Mouse (Mus musculus) hindlimb bud, embryonic 11.5 days (tissue): Measurements from ENCODE around the gene P4hb.
"Not testable (repeated sequence)": the region's sequence is repeated elsewhere in the genome, so short reads cannot be mapped to it uniquely, and the experiment has no call there.

Experiments
- DNase-seq: peaks from one replicate; pipeline ENCODE4 v3.0.0-alpha.2; 2012; ENCODE audit warnings: low read depth, low spot score; ENCODE audit errors: extremely low spot score

The P4hb gene

DNA sequence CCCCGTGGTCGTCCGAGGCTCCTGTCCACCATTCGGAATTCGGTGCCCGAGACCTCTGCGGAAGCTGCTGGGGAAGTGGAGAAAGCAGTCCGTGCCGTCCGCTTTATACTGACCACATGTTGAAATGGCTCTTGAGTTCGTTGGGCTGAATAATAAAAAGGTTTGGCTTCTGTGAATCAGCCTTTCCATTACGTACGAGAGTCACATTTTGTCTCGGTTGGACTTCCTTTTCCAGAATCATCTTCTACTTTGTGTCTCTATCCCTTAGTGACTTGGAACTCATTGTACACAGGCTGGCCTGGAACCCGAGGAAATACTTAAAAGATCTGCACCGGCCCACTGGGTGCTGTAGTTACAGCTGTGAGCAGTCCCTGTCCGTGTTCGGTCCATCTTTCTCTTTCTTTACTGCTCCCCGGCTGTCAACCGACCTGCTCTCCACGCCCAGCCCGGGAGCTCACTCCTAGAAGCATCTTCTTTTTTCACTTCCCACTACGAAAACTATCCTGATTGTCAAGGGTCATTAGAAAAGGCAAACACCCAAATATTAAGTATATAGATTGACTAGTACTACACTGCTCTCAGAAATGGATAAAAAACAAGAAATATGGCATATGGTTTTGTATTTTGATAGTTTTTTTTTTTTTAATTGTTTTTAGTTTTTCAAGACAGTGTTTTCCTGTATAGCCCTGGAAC, 678 bp upstream of the P4hb start:
- no peak for DNase-seq

DNA sequence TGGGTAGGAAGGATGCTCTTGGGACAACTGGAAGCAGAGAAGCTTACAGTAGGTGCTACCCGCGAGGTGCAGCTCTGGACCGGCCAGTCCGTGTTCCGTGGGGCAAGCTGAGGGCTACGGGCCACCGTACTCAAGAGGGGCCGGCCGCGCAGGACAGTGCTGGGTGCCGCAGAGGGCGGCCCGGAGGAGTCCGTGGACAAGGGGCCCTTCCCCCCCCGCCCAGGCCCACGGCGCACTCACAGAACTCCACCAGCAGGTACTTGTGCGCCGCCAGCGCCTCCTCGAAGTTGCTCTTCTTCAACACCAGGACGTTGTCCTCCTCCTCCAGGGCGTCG, 669 bp downstream of the P4hb start:
- no peak for DNase-seq

DNA sequence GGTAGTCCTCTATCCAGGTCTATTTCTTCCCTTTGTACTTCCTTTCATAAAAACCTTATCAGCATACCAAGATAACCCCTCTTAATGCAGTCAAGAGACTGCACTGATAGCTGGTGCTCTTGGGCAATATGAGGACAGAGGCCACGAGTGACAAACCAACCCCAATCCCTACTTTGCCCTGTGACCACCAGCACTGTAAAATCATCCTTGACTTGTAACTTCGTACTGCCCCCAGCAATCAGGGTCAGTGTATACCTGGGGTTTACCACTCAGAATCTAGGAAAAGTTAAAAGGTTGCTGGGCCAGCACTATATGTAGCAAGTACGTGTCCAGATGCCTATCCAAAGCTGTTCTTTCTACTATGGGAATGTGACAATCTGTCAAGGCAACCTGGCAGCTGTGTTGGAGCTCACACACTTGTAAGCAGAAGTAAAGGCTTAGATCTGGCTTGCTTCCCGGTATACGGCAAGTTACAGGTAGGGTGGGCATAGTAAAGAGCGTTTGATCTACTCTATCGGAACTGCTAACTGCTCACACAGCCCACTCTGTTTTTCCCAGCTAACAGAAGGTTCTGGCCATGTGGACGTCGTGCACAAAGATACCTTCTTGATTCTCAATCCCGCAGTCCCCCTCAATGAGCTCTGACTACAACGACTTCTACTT, 1.2 kb downstream of the P4hb start:
- DNase-seq = no peak

DNA sequence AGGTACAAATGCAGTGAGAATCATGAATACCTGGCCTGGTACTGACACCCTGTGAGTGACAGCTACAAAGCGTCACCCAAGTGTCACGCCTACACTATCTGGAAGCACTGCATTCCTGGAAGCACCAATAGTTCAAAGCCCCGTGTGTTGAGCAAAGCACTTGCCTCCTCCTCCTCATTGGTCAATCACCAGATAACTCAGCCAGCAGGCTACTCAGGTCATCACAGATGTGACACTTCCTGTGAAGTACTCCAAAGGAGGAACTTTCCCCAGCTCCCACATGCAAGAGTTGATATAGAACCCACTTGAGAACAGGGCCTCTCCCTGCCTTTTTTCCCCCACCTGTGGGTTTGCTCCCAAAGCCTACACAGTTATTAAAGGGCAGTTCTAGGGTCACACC, 1.9 kb downstream of the P4hb start:
- DNase-seq = no peak

DNA sequence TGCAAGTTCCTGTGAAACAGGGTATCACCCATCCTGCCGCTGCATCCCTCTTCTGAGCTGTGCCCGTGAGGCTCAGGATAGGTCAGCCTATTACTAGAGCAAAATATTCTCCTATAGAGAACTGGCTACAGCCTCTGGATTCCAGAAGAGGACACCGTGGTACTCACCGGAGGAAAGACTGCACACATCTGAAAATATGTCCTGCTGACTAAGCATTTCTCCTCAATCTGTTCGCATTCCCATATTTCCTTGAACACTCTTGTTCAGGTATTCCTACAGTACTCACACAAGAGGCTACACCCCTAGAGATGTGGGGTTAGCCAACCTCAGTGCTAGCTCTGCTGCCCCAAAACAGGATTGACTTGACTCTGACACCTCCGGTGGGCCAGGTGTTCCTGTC, 4.7 kb downstream of the P4hb start:
- no peak for DNase-seq

DNA sequence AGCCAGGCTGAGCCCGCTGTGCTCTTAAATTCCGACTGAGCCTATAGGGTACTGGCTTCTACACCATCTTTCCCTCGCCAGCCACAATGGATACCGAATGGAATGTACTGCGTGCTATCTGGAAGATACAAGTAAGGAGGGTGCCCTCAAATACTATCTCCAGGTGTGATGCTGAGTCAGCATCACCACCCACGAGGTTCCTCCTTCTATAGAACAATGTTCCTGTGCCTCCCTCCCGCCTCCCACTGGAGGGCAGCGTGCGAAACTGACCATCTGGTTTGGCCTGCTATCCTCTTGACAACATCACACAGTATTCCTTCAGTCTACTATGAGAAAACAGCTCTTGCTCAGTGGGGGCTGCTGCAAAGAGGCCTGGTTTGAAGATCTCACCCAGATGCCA, 7.9 kb downstream of the P4hb start:
- no peak for DNase-seq

DNA sequence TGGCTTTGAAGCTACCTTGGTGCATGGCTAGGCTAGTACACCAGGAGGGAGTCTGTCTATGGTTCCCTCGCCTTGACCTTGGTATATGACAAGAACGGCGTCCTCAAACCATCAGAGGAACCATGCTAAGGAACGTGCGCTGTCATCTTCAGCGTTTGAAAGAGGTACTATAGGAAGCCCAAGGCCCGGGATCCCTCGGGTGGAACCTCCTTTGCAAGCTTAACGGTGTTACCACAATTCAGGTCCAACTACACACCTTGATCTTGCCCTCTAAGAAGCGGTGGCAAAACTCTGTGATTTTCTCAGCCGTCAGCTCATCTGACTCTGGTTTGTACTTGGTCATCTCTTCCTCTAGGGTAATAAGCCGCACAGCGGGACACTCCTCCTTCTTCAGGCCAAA, 10.1 kb downstream of the P4hb start:
- no peak for DNase-seq

DNA sequence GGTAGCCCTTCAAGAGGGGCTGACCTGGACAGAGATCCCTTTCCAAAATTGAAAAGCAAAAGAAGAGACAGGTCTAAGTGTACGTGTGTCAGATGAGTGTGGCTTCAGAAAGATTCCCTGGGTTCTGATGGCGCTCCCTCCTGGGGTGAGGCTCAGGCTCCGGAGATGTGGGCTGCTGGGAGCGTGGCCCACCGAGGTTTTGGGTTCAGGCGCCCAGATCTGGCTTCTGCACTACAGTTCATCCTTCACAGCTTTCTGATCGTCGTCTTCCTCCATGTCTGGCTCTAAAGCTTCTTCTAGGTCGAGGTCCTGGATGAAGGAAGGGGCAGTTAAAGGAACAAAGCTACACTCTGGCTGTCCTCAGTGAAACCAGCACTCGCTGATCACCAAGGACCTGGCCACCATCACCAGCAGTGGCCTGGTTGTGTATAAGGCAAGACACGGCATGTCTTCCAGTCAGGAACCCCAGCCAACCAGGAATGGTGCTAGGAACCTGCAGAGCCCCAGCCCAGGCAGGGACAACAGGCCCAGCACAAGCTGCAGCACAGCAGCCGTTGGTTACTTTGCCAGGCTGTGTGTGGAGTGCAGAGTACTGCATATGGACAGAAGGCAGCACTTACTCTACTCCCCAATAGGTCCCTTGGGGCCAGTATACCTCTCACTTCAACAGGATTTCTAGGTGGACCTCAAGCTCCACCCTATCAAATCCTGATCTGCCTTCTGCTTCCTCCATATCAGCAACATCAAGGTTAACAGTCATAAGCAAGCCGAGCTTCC, 11.9 kb downstream of the P4hb start:
- no peak for DNase-seq

DNA sequence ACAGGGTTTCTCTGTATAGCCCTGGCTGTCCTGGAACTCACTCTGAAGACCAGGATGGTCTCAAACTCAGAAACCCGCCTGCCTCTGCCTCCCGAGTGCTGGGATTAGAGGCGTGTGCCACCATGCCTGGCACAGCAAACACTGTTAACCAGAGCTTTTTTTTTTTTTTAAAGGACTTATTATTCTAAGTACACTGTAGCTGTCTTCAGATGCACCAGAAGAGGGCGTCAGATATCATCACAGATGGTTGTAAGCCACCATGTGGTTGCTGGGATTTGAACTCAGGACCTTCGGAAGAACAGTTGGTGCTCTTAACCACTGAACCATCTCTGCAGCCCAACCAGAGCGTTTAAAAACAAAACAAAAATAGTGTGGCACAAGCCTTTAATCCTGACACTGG, 14.2 kb downstream of the P4hb start:
- DNase-seq = not testable (repeated sequence)

DNA sequence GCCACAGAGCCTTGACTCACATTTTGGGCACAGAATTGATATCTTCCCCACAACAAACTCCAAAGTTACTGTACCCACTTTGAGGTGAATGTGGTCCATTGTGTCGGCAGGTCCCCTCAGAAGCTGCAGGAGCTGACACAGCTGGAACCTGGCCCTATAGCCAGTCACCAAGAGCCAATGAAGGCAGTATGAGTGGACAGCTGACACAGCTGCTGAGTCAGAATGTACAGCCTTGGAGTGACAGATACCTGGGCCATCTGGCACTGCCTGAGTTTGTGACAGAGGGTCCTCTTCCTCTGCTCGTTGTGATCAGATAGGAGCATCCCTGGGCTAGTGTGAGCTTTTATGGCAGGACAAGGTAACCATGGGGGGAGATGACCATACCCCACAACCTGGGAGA, 17.8 kb downstream of the P4hb start:
- DNase-seq = no peak

DNA sequence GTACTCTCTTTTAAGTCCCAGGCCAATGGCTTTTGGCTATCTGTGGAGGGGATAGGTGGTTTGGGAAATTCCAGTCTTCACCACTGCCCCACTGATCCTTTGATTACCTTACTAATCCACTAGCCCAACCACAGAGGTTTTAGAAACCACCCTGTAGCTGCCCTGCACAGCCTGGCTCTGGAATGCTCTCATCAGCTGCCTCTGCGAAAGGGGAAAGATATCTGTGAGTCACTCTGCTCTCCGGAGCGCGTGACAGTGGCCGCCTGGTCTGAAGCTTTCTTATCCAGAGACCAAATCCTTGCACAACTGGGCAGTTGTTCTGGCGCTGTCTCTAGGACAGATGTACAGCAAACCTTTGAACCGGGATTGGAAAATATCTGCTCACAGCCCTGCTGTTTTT, 18.2 kb downstream of the P4hb start:
- no peak for DNase-seq

DNA sequence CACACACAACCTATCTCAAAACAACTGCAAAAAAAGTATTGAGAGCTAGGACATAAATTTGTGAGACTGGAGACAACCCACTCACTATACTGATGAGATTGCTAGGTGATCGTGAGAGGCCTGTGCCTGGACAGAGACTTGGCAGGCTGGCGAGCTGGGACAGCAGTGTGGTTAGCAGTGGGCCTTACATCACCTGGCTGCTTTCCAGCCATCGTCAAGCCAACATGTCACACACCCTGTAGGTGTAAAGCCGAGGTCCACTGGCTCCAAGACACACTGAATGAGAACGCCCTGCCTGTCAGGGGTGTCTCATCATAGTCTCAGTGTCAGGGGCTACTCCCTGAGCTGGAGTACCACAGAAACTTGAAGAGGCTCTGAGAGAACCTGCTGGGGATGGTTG, 20.3 kb downstream of the P4hb start:
- DNase-seq = no peak

DNA sequence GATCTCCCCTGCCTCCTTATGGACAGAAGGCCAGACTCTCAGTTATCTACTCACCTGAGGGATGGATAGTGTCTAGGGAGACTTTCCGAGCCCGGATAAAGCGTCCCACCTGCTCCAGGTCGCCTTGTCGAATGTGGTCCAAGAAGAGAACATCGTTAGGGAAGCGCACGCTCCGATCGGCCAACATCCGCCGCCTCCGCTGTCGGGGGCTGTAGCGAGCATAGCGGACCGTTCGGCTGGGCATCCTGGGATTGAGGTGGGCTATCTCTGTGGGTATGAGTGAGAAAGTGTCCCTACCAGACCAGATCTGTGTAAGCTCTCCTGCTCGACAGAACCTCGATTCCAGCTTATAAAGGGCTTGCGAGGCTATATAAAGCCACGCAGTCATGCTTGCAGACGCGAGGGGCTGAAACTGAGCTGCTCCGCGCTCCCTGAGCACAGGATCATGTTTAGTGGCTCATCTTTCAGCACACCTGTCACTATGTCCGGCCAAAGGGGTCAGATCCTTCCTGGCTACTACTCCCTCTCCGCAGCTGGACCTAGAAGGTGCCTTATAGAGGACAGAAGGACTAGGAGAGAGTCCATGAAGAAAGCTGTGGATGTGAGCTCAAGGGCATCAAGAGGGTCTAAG, 22.1 kb downstream of the P4hb start, which contains the start of gene Ppp1r27:
Ppp1r27 (minus strand) TSS at position 323 of the 631 bp plus-strand sequence.
- no peak for DNase-seq

DNA sequence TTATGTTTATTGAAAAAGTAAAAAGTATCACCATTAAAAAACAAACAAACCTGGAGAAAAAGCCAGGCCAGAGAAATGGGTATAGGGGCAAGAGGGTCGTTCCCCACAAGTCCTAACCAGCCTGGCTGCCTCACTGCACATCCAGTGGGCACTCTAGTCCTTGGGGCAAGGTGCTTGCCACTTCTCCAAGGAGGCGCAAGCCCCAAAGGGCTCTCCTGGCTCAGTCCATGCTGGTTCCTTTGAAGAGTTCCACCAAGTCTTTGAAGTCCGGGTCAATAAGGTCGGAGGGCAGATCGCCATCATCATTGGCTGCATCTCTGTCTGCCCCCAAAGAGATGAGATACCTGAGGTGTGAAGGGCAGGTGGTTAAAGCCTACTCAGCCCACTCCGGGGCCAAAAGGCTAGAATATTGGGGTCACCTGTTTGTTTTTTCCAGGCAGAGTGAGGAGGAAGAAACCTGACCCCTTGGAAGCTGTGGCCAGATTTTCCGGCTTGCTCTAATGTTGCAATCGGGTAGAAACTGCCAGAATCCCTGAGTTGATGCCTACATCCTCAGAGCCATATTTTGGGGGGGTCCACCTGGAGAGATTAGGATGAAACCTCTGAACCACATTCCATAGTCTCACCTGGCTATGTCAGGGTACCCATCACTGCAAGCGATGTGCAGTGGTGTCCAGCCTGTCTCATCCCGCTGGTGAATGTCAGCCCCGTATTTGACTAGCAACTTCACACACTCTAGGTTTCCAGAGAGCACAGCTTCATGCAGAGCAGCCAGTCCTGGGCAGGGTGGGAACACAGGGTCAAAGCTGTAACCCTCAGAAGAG, 22.9 kb downstream of the P4hb start:
- no peak for DNase-seq

DNA sequence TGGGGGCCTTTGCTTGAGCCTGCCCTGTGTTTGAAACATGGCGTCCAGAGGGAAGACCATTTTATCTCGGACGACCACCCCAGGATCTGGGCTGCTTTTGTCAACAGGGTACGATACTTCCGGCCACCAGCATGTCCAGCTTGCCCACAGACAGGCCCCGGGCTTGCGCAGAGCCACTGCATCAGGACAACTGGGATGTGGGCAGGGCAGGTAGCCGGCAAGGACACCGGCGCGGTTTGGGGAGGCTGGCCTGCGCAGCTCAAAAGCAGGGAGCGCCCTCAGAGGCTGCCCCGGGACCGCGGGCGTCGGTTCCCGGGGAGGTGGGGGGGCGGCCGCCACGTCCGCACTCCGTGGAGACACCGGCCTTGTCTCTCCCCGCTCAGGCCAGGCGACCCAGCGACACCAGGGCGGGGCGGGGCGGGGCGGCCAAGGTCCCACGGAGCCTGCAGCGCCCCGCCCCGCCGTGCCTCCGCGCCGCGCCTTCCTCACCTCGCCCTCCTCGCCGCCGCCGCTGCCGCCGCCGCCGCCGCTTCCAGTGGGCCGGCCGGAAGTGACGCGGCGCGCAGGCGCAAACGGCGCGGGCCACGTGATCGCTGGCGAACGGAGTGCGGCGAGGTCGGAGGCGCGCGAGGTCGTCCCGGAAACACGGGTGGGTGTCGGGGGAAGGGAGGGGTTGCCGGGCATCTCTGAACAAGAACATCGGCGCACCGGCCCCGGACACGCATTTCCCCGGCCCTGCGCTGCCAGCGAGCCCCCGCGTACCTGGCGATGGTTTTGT, 23.7 kb downstream of the P4hb start, which contains the start of gene Mcrip1:
Mcrip1 (minus strand) TSS at position 560 of the 778 bp plus-strand sequence.
- DNase-seq = no peak

DNA sequence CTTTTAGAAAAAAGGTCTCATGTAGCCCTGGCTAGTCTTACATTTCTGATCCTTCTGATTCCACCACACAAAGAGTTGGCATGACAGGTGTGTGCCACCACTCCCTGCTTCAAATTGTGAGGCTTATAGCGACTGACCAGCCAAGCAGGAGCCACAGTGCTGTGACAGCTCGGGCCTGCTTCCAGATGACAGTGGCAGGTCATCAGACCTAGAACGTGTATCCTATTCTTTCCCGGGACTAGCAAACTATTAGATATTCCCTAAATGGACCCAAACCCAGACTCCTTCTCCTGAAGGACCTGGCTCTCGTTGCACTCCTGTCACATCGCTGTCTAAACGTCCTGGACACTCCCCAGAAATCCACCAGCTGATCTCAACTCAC, 24.3 kb downstream of the P4hb start:
- no peak for DNase-seq

DNA sequence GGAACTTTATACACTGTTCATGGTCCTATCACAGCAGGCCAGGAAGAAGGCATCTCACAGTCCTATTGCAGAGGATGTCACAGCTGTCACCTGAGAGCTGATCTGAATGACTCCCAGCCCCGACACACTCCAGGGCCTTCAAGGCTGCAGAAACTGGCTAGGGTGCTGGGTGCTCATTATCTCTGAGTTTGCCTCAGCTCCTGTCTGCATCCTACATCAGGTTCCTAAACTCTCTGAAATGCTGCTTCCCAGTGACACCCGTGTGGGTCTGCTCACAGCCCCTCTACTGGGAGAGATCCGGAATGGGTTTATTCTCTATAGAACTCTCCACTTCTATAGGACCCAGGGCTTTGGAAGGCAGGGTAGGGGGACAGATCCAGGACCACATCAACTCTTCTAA, 24.8 kb downstream of the P4hb start:
- DNase-seq = no peak

DNA sequence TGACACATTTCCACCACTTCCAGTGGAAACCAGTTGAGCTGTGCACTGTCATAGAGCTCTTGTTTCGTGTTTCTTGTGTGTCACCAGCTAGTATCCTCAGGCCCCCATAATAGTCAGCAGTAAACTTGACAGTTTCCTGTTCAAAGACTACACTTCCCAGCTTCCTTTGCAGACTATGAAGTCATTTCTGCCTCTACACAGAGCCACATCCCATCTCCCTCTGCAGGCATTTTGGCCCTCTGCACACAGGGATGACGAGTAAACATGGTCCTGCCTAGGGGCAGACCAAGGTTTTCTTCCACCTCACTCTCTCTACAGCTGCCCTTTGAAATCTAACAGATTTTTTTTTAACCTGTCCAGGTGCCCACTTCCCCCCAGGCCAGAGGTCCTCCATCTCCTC, 25.6 kb downstream of the P4hb start:
- no peak for DNase-seq

DNA sequence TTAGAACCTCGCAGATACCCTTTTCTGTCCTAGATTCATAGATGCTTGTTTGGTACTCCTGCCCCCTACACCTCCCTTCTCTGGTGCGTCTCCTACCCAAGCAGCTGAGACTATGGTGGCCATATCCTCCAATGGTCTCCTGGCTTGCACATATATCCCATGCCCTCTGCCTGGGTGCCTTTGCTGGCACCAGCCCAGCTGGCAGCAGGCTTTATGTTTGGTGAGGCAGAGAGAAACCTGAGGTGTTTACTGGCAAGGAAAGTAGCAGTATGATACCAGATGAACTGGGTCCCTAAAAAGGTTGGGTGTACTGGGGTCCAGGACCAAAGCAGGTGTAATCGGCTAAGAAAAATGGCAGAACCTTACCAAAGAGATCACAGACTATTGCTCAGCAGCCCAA, 27.1 kb downstream of the P4hb start:
- DNase-seq = no peak

DNA sequence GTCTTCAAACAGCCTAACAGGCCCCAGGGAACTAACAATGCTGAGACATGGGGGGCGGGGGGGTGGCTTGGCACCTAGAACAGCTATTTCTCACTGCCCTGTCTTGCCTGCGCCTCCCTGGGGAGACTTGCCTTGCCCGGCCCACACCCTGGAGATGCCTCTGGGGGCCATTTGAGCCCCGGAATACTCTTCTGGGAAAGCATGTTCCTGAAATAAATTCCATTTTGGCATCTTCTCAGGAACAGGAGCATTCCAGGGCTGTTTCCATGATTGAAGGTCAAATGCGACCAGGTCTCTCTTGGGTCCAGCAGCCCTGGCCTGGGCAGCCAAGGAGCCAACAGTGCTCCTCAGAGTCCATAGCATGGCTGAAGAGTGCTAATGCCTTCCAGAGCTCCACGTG, 30.7 kb downstream of the P4hb start:
- no peak for DNase-seq
